Mouse (Mus musculus): ENCODE data around the gene Upk1b.

DNA sequence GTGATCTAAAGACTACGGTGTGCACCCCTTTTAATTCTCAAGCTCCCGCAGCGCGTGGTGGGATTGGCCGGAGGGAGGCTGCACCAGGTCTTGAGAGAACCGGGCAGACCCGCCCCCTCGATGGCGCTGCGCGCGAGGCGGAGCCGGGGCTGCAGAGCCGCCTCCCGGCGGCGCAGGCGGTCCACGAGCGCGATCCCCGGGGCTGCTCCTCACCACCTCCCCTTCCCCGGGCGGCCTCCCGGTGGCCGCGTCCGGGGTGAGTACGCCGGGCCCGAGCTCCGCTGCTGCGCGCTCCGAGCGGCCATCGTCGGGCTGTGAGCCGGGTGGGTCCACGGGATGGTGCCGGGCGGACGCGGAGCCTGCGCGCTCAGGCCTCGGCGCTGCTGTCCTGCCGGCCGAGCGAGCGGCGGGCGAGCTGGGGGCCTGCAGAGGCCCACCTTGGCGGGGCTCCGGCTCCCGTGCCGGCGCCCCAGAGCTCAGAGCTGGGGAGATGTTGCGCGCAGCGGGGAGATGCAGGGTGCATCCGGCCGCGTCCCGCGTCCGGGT, 57.9 kb downstream of the Upk1b start, which contains the start of gene B4galt4:
- TF ChIP-seq NELFE (IDR thresholded peaks at IDR 0.05; ENCODE audit: low read depth, low read length) (no peak), CTCF (conservative IDR thresholded peaks at IDR 0.05 in 1 of 2, IDR thresholded peaks at IDR 0.05 in 1 of 2; ENCODE audit: low read depth in 2 of 2, low read length in 2 of 2) (no peak), EP300 (IDR thresholded peaks at IDR 0.05; ENCODE audit: low read length) (no peak), MAX (IDR thresholded peaks at IDR 0.05; ENCODE audit: low read length) (no peak), E2F4 (IDR thresholded peaks at IDR 0.05; ENCODE audit: insufficient replicate concordance, low read depth, low read length) (no peak), MAFK (IDR thresholded peaks at IDR 0.05; ENCODE audit: insufficient replicate concordance, low read length) (no peak), ZC3H11A (IDR thresholded peaks at IDR 0.05; ENCODE audit: low read depth, low read length) (no peak)
